Comparison of ENCODE assay signal across 12 mouse cellular contexts in genomic region chr1:39934954-39935353, GRCm38 (mm10). TPM values are rescaled to one million over a fixed set of nuclear protein-coding genes. Genes with fewer than 3 reads are reported as not detected.
DNase-seq lines count a peak whose midpoint lies in the region; ATAC-seq and TF ChIP-seq lines count a peak whose summit lies in the region.
"Had no signal": no experiment of that assay in that cellular context is flagged by ENCODE, and none has a peak within 500 bp of the region (broad histone marks: within the 10 kb centered on the region; RNA-seq: fewer than 3 reads in every experiment).

No protein-coding gene starts in this region.

- H3K27me3 ChIP-seq in forebrain, embryonic 13.5 days, result no peaks in the 10 kb centered on the region
- H3K27me3 ChIP-seq in forebrain, embryonic 16.5 days (replicated peaks; ENCODE audit: control insufficient read depth, insufficient read depth, low read length), result no peaks in the 10 kb centered on the region
- H3K27me3 ChIP-seq in limb, embryonic 12.5 days, result no peaks in the 10 kb centered on the region
- H3K27me3 ChIP-seq in limb, embryonic 10.5 days (ENCODE audit: low read depth, poor library complexity, severe bottlenecking), result no peaks in the 10 kb centered on the region
- no peaks in the 10 kb centered on the region for H3K27me3 ChIP-seq in embryonic facial prominence, embryonic 12.5 days
- H3K27me3 ChIP-seq in neural tube, embryonic 15.5 days (replicated peaks), result no peaks in the 10 kb centered on the region
- no peaks in the 10 kb centered on the region for H3K27me3 ChIP-seq in cerebellum, adult 2 months (ENCODE audit: control insufficient read depth, insufficient read depth, low read length)

- H3K36me3 ChIP-seq in forebrain, embryonic 13.5 days (ENCODE audit: poor library complexity, severe bottlenecking), result peaks cover 11% of the 10 kb centered on the region; the same call in 1 of the 2 replicates
- no peaks in the 10 kb centered on the region for H3K36me3 ChIP-seq in forebrain, embryonic 16.5 days (ENCODE audit: control insufficient read depth, insufficient read depth)
- peaks cover 19% of the 10 kb centered on the region; the same call in 1 of the 2 replicates for H3K36me3 ChIP-seq in limb, embryonic 12.5 days
- H3K36me3 ChIP-seq in limb, embryonic 10.5 days, result peaks cover 37% of the 10 kb centered on the region
- 0 out of 2 replicates have a peak, but pooled peaks cover 9% of the 10 kb centered on the region for H3K36me3 ChIP-seq in embryonic facial prominence, embryonic 12.5 days
- H3K36me3 ChIP-seq in neural tube, embryonic 15.5 days, result no peaks in the 10 kb centered on the region

- no peak for DNase-seq in limb, embryonic 10.5 days (ENCODE audit: low spot score)
- no peak for DNase-seq in spleen, postnatal 36 days (ENCODE audit: low spot score in 2 of 2)
- DNase-seq in cerebellum, adult 2 months, result no peak
- DNase-seq: B cell, adult 2 months; gastrocnemius, postnatal 36 days; lung, postnatal 36 days had no signal

- no peak for TF ChIP-seq POLR2A in cerebellum, adult 2 months (IDR thresholded peaks at IDR 0.05; ENCODE audit: borderline replicate concordance, insufficient read depth, low read length)

- 22% methylated on average over 8 of the region's 8 CpGs for whole genome bisulfite sequencing in forebrain, embryonic 13.5 days
- 20% methylated on average over 8 of the region's 8 CpGs for WGBS in forebrain, embryonic 16.5 days
- WGBS in limb, embryonic 12.5 days, result 15% methylated on average over 8 of the region's 8 CpGs
- 23% methylated on average over 8 of the region's 8 CpGs for WGBS in limb, embryonic 10.5 days
- whole genome bisulfite sequencing in embryonic facial prominence, embryonic 12.5 days, result 18% methylated on average over 8 of the region's 8 CpGs
- WGBS in neural tube, embryonic 15.5 days, result 18% methylated on average over 8 of the region's 8 CpGs
- WGBS in cerebellum, adult 2 months, result 55% methylated on average over 8 of the region's 8 CpGs

- no peak overlapping the region for H3K9ac ChIP-seq in forebrain, embryonic 13.5 days
- no peak overlapping the region for H3K9ac ChIP-seq in forebrain, embryonic 16.5 days (replicated peaks; ENCODE audit: low read depth, low read length)
- H3K9ac ChIP-seq in limb, embryonic 12.5 days (replicated peaks), result no peak overlapping the region
- no peak overlapping the region for H3K9ac ChIP-seq in embryonic facial prominence, embryonic 12.5 days
- no peak overlapping the region for H3K9ac ChIP-seq in neural tube, embryonic 15.5 days (replicated peaks)

- no peak overlapping the region for H3K4me3 ChIP-seq in forebrain, embryonic 13.5 days
- H3K4me3 ChIP-seq in forebrain, embryonic 16.5 days (replicated peaks; ENCODE audit: low read length), result no peak overlapping the region
- H3K4me3 ChIP-seq in limb, embryonic 12.5 days (replicated peaks), result no peak overlapping the region
- no peak overlapping the region for H3K4me3 ChIP-seq in limb, embryonic 10.5 days
- no peak overlapping the region for H3K4me3 ChIP-seq in embryonic facial prominence, embryonic 12.5 days
- no peak overlapping the region for H3K4me3 ChIP-seq in neural tube, embryonic 15.5 days (replicated peaks)
- H3K4me3 ChIP-seq in cerebellum, adult 2 months (replicated peaks; ENCODE audit: insufficient read depth, low read depth, low read length), result no peak overlapping the region
- H3K4me3 ChIP-seq: myocyte had no signal

- no peak for TF ChIP-seq CTCF in cerebellum, adult 2 months (IDR thresholded peaks at IDR 0.05; ENCODE audit: borderline replicate concordance, insufficient read depth, low read depth, low read length)

- no peak for ATAC-seq in forebrain, embryonic 13.5 days
- no peak for ATAC-seq in forebrain, embryonic 16.5 days
- no peak for ATAC-seq in limb, embryonic 12.5 days (ENCODE audit: insufficient number of reproducible peaks, insufficient read depth, low FRiP score, low TSS enrichment, low read depth)
- no peak for ATAC-seq in embryonic facial prominence, embryonic 12.5 days (ENCODE audit: insufficient number of reproducible peaks, insufficient read depth, low FRiP score, low TSS enrichment)
- no peak for ATAC-seq in neural tube, embryonic 15.5 days (ENCODE audit: low FRiP score)

- no peak overlapping the region for H3K27ac ChIP-seq in forebrain, embryonic 13.5 days
- no peak overlapping the region for H3K27ac ChIP-seq in forebrain, embryonic 16.5 days (ENCODE audit: low read length)
- H3K27ac ChIP-seq in limb, embryonic 12.5 days, result no peak overlapping the region
- no peak overlapping the region for H3K27ac ChIP-seq in limb, embryonic 10.5 days
- no peak overlapping the region for H3K27ac ChIP-seq in embryonic facial prominence, embryonic 12.5 days
- no peak overlapping the region for H3K27ac ChIP-seq in neural tube, embryonic 15.5 days (replicated peaks)
- H3K27ac ChIP-seq in cerebellum, adult 2 months (ENCODE audit: insufficient read depth, low read length), result no peak overlapping the region

- H3K9me3 ChIP-seq in forebrain, embryonic 13.5 days (replicated peaks), result no peaks in the 10 kb centered on the region
- H3K9me3 ChIP-seq in forebrain, embryonic 16.5 days (ENCODE audit: control insufficient read depth, low read length), result no peaks in the 10 kb centered on the region
- H3K9me3 ChIP-seq in limb, embryonic 12.5 days, result no peaks in the 10 kb centered on the region
- no peaks in the 10 kb centered on the region for H3K9me3 ChIP-seq in limb, embryonic 10.5 days (replicated peaks)
- no peaks in the 10 kb centered on the region for H3K9me3 ChIP-seq in embryonic facial prominence, embryonic 12.5 days
- no peaks in the 10 kb centered on the region for H3K9me3 ChIP-seq in neural tube, embryonic 15.5 days (replicated peaks)

- peak overlapping the region; percentile 55; the same call in 1 of the 2 replicates for H3K4me2 ChIP-seq in forebrain, embryonic 13.5 days
- no peak overlapping the region for H3K4me2 ChIP-seq in forebrain, embryonic 16.5 days (ENCODE audit: low read length)
- peak overlapping the region; percentile 61; the same call in 1 of the 2 replicates for H3K4me2 ChIP-seq in limb, embryonic 12.5 days
- H3K4me2 ChIP-seq in embryonic facial prominence, embryonic 12.5 days (replicated peaks), result 0 out of 2 replicates have a peak overlapping the region, but pooled peaks have one; percentile 63
- H3K4me2 ChIP-seq in neural tube, embryonic 15.5 days, result peak overlapping the region; percentile 58; the same call in 1 of the 2 replicates

- peaks cover 97% of the 10 kb centered on the region for H3K4me1 ChIP-seq in forebrain, embryonic 13.5 days
- H3K4me1 ChIP-seq in forebrain, embryonic 16.5 days (replicated peaks; ENCODE audit: control insufficient read depth, insufficient read depth, low read length), result peaks cover 82% of the 10 kb centered on the region
- H3K4me1 ChIP-seq in limb, embryonic 12.5 days (replicated peaks), result peaks cover 94% of the 10 kb centered on the region
- H3K4me1 ChIP-seq in limb, embryonic 10.5 days, result peaks cover 90% of the 10 kb centered on the region
- H3K4me1 ChIP-seq in embryonic facial prominence, embryonic 12.5 days, result peaks cover 86% of the 10 kb centered on the region
- H3K4me1 ChIP-seq in neural tube, embryonic 15.5 days, result peaks cover 97% of the 10 kb centered on the region
- H3K4me1 ChIP-seq in cerebellum, adult 2 months (ENCODE audit: control insufficient read depth, insufficient read depth, low read length), result peaks cover 51% of the 10 kb centered on the region

RNA-seq across cellular contexts. Expression of gene Map4k4, which starts 34.2 kb away (rescaled TPM):
- 49.9 and 50.0 TPM in 2 replicates for polyA plus RNA-seq in forebrain, embryonic 13.5 days (2015; fragmentation: Nextera tagmentation; extraction: Ambion mirVana)
- 38.5 and 49.5 TPM in 2 replicates for polyA plus RNA-seq in forebrain, embryonic 16.5 days (2015; fragmentation: Nextera tagmentation; extraction: Ambion mirVana)
- 62.1 and 62.6 TPM in 2 replicates for polyA plus RNA-seq in limb, embryonic 12.5 days (2016; fragmentation: Nextera tagmentation; extraction: Ambion mirVana)
- 33.8 and 45.4 TPM in 2 replicates for polyA plus RNA-seq in limb, embryonic 10.5 days (2016; fragmentation: Nextera tagmentation; extraction: Ambion mirVana)
- 58.8 and 67.3 TPM in 2 replicates for polyA plus RNA-seq in embryonic facial prominence, embryonic 12.5 days (2016; fragmentation: Nextera tagmentation; extraction: Ambion mirVana)
- polyA plus RNA-seq in neural tube, embryonic 15.5 days (2015; fragmentation: Nextera tagmentation; extraction: Ambion mirVana), result 31.1 and 35.7 TPM in 2 replicates
- polyA plus RNA-seq in cerebellum, adult 2 months (2012; rRNA removed), result 166 and 168 TPM in 2 replicates
